Mouse (Mus musculus) liver, postnatal 0 days (tissue): Measurements from ENCODE around the gene Fbxo33. TPM values are rescaled to one million over a fixed set of nuclear protein-coding genes. Genes with fewer than 3 reads are reported as not detected.
A peak's percentile ranks its signal among the peaks of the same experiment; 100 is the strongest.

ENCODE experiments used
- ATAC-seq: fragments of 200-750 bp; cut with Nextera tagmentation; 2 replicates; pipeline ENCODE4 v1.8.0; 2017; ENCODE audit warnings: mild to moderate bottlenecking, moderate library complexity
- DNase-seq: peaks from one replicate; pipeline ENCODE4 v3.0.0-alpha.2; 2016
- H3K27ac ChIP-seq: fragments of 300-500 bp; sonication (generic); 2 replicates; pipeline ENCODE4 v1.5.1; 2014; ENCODE audit warnings: antibody characterized with exemption, moderate library complexity, mild to moderate bottlenecking, low read depth
- H3K27me3 ChIP-seq: fragments of 300-500 bp; sonication (generic); 2 replicates; pipeline ENCODE4 v1.6.1; 2014; ENCODE audit warnings: low read length, control low read depth, mixed read lengths; ENCODE audit not compliant: insufficient read depth
- H3K36me3 ChIP-seq: fragments of 300-500 bp; sonication (generic); replicated peaks from 2 replicates; pipeline ENCODE4 v1.6.1; 2014; ENCODE audit warnings: mild to moderate bottlenecking, control low read depth, low read length, moderate library complexity, mixed read lengths; ENCODE audit not compliant: insufficient read depth
- H3K4me1 ChIP-seq: fragments of 300-500 bp; sonication (generic); 2 replicates; pipeline ENCODE4 v1.6.1; 2014; ENCODE audit warnings: antibody characterized with exemption, mild to moderate bottlenecking, control low read depth; ENCODE audit not compliant: insufficient read depth
- H3K4me2 ChIP-seq: fragments of 300-500 bp; sonication (generic); 2 replicates; pipeline ENCODE4 v1.6.1; 2014; ENCODE audit warnings: low read depth, mild to moderate bottlenecking, low read length, moderate library complexity, mixed read lengths
- H3K4me3 ChIP-seq: fragments of 300-500 bp; sonication (generic); 2 replicates; pipeline ENCODE4 v1.5.1; 2014; ENCODE audit warnings: low read depth, low read length
- H3K9ac ChIP-seq: fragments of 300-500 bp; sonication (generic); replicated peaks from 2 replicates; pipeline ENCODE4 v1.6.1; 2014; ENCODE audit warnings: mild to moderate bottlenecking, moderate library complexity
- H3K9me3 ChIP-seq: fragments of 300-500 bp; sonication (generic); 2 replicates; pipeline ENCODE4 v1.6.1; 2016; ENCODE audit warnings: mild to moderate bottlenecking, control low read depth, low read length, mixed read lengths
- CTCF ChIP-seq: sonication (generic); IDR thresholded peaks from 2 replicates; pipeline ENCODE4 v1.5.1; 2016; ENCODE audit warnings: antibody characterized with exemption, low read depth
- EP300 ChIP-seq: IDR thresholded peaks from 2 replicates; pipeline ENCODE4 v1.6.1; 2016; ENCODE audit warnings: antibody characterized with exemption, low read depth, mild to moderate bottlenecking
- WGBS: fragments of 180-500 bp; shearing (Covaris S2); extraction: QIAGEN DNeasy Blood & Tissue Kit; methylation state at CpG from one replicate; pipeline ENCODE4 v1.1.7; 2014; ENCODE audit not compliant: insufficient replicate concordance; 5-methylcytosine and 5-hydroxymethylcytosine counted together
- polyA plus RNA-seq: library from polyadenylated mRNA; unstranded; fragments of >200 nt; fragmentation: Nextera tagmentation; extraction: Ambion mirVana; gene quantifications from 2 replicates; pipeline ENCODE4 v1.2.1, GENCODE M21; 2015

Fbxo33 gene
- polyA plus RNA-seq, 1 experiment from 2014 or later = 6.1 TPM

GRCm38 (mm10) chr12:59194341-59195003 is 25.1 kb downstream of the Fbxo33 start:
- Histone ChIP-seq H3K27me3 (no peaks in the 10 kb centered on the region), H3K9ac (no peak overlapping the region), H3K4me1 (no peaks in the 10 kb centered on the region; the same call in 1 of the 2 replicates), H3K4me3 (no peak overlapping the region), H3K4me2 (peak overlapping the region; percentile 40), H3K27ac (peak overlapping the region; percentile 5; the same call in 1 of the 2 replicates), H3K9me3 (no peaks in the 10 kb centered on the region), H3K36me3 (peaks cover 14% of the 10 kb centered on the region; the same call in 1 of the 2 replicates)
- ATAC-seq (peak; percentile 76), DNase-seq (no peak)
- TF ChIP-seq EP300 (peak; percentile 84), CTCF (no peak)
- 38% methylated on average over 9 of the region's 9 CpGs for WGBS

- no peak overlapping the region for H3K4me2 ChIP-seq
- no peak overlapping the region for H3K9ac ChIP-seq
- H3K4me1 ChIP-seq = no peaks in the 10 kb centered on the region; the same call in 1 of the 2 replicates
- H3K27ac ChIP-seq = no peak overlapping the region
- H3K9me3 ChIP-seq = no peaks in the 10 kb centered on the region
- H3K36me3 ChIP-seq = peaks cover 14% of the 10 kb centered on the region; the same call in 1 of the 2 replicates
- ATAC-seq (no peak), DNase-seq (no peak)
- H3K27me3 ChIP-seq = no peaks in the 10 kb centered on the region
- no peak for TF ChIP-seq CTCF
- no peak for TF ChIP-seq EP300
- WGBS = 67% methylated on average over 3 of the region's 3 CpGs
- no peak overlapping the region for H3K4me3 ChIP-seq
Measured at GRCm38 (mm10) chr12:59193637-59194036, 25.9 kb downstream of the Fbxo33 start.

- Histone ChIP-seq H3K9me3 (no peaks in the 10 kb centered on the region), H3K9ac (no peak overlapping the region), H3K4me1 (no peaks in the 10 kb centered on the region), H3K27me3 (no peaks in the 10 kb centered on the region), H3K27ac (no peak overlapping the region), H3K36me3 (peaks cover 58% of the 10 kb centered on the region), H3K4me3 (no peak overlapping the region), H3K4me2 (no peak overlapping the region)
- DNase-seq = no peak
- TF ChIP-seq CTCF (no peak), EP300 (no peak)
- 84% methylated on average over 12 of the region's 12 CpGs for WGBS
- no peak for ATAC-seq
Measured at GRCm38 (mm10) chr12:59188086-59188682, 31.3 kb downstream of the Fbxo33 start.

GRCm38 (mm10) chr12:59177814-59178213 is 41.7 kb downstream of the Fbxo33 start:
- H3K27me3 ChIP-seq = no peaks in the 10 kb centered on the region
- TF ChIP-seq EP300 (no peak), CTCF (no peak)
- DNase-seq (no peak), ATAC-seq (no peak)
- no peaks in the 10 kb centered on the region for H3K9me3 ChIP-seq
- peaks cover 84% of the 10 kb centered on the region for H3K36me3 ChIP-seq
- H3K27ac ChIP-seq = no peak overlapping the region
- H3K9ac ChIP-seq = no peak overlapping the region
- H3K4me3 ChIP-seq = no peak overlapping the region
- no peaks in the 10 kb centered on the region for H3K4me1 ChIP-seq
- WGBS = 86% methylated on average over 3 of the region's 3 CpGs
- H3K4me2 ChIP-seq = no peak overlapping the region

DNA sequence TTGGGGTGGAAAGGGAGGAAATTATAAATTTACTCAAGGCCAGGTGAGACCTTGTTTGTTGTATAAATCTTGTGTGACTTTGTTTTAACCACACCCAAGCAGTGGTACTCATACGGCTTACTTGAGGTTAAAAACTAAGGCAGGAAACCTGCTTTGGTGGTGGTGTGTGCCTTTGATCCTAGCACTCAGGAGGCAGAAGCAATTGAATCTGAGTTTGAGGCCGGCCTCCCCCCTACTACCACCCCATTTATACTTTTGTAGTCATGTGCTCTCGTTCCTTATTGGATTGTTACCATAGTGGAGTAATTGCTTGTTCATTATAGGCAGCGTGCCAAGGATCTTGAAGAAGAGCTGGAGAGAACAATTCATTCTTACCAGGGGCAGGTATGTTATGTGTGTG is 49.6 kb downstream of the Fbxo33 start:
- H3K9me3 ChIP-seq = no peaks in the 10 kb centered on the region
- no peak overlapping the region for H3K4me2 ChIP-seq
- no peak overlapping the region for H3K9ac ChIP-seq
- DNase-seq (no peak), ATAC-seq (no peak)
- H3K4me1 ChIP-seq = no peaks in the 10 kb centered on the region
- TF ChIP-seq CTCF = no peak
- no peak for TF ChIP-seq EP300
- no peak overlapping the region for H3K4me3 ChIP-seq
- no peaks in the 10 kb centered on the region for H3K27me3 ChIP-seq
- 89% methylated on average over 4 of the region's 4 CpGs for WGBS
- H3K36me3 ChIP-seq = peaks cover 55% of the 10 kb centered on the region
- no peak overlapping the region for H3K27ac ChIP-seq

DNA sequence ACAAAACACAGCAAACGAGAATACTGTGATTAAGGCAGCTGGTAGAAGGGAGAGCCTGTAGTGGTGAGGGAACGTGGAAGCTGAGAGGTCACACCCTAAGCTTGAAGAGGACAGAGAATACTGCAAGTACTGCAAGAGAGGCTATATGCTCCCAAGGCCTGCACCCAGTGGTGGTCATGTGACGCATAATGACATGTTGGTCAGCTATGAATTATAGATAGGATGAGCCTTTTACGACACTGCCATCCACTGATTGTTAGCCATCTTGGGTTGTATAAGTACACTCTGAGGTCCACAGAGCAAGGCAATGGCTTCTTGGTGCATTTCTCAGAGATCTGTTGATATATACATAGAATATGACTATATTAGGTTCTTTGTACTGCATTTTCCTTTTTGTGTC is 53.0 kb downstream of the Fbxo33 start:
- H3K27me3 ChIP-seq = no peaks in the 10 kb centered on the region
- peaks cover 65% of the 10 kb centered on the region for H3K36me3 ChIP-seq
- H3K27ac ChIP-seq = no peak overlapping the region
- no peak for TF ChIP-seq CTCF
- WGBS = 87% methylated on average over 4 of the region's 4 CpGs
- no peaks in the 10 kb centered on the region for H3K4me1 ChIP-seq
- H3K4me2 ChIP-seq = no peak overlapping the region
- ATAC-seq (no peak), DNase-seq (no peak)
- no peaks in the 10 kb centered on the region for H3K9me3 ChIP-seq
- no peak overlapping the region for H3K9ac ChIP-seq
- H3K4me3 ChIP-seq = no peak overlapping the region
